In genomic region chr13:110881573-110881972, GRCm38 (mm10) we compare ENCODE assay signal across 19 mouse cellular contexts.
DNase-seq lines count a peak whose midpoint lies in the region; TF ChIP-seq lines count a peak whose summit lies in the region.
"Had no signal": no experiment of that assay in that cellular context is flagged by ENCODE, and none has a peak within 500 bp of the region (broad histone marks: within the 10 kb centered on the region; RNA-seq: fewer than 3 reads in every experiment).

No protein-coding gene starts in this region.

- intact Hi-C loops in left cerebral cortex, adult 2 months (cut with DNase I): loop anchor here (5.0 kb wide), 2 partner anchors 86 to 339 kb away; no protein-coding TSS in a partner anchor

- peak; percentile 39 for DNase-seq in gastrocnemius, adult 18-20 months (ENCODE audit: low spot score)
- DNase-seq in gastrocnemius, postnatal 25 days: no peak
- no peak for DNase-seq in left cerebral cortex, adult 2 months (ENCODE audit: extremely low spot score in 1 of 2, low spot score in 2 of 2)
- no peak for DNase-seq in left cerebral cortex, adult 18-20 months (ENCODE audit: low spot score in 2 of 2)
- no peak for DNase-seq in spleen, postnatal 36 days (ENCODE audit: low spot score in 2 of 2)
- no peak for DNase-seq in cerebellum, adult 9-10 months
- DNase-seq: adrenal gland, adult 8-10 months; adrenal gland, postnatal 14 days; adrenal gland, postnatal 36 days; cerebellum, adult 11-12 months; cerebellum, adult 2 months; cerebellum, adult 9-11 months; cerebellum, postnatal 25 days had no signal

- no peak for TF ChIP-seq POLR2A in embryonic fibroblast, embryonic 13.5 days (IDR thresholded peaks at IDR 0.05; ENCODE audit: low read depth, low read length)

- peaks cover 16% of the 10 kb centered on the region for H3K4me1 ChIP-seq in embryonic fibroblast, embryonic 13.5 days (ENCODE audit: control insufficient read depth, insufficient read depth, low read length)
- H3K4me1 ChIP-seq: embryonic facial prominence, embryonic 10.5 days; embryonic facial prominence, embryonic 12.5 days; forebrain, embryonic 10.5 days; forebrain, embryonic 12.5 days had no signal

- no peak overlapping the region for H3K4me3 ChIP-seq in left cerebral cortex, adult 2 months
- no peak overlapping the region for H3K4me3 ChIP-seq in embryonic fibroblast, embryonic 13.5 days (ENCODE audit: insufficient read depth, low read length)
- H3K4me3 ChIP-seq: embryonic facial prominence, embryonic 10.5 days; embryonic facial prominence, embryonic 12.5 days; erythroblast, embryonic 14.5 days; forebrain, embryonic 10.5 days; forebrain, embryonic 12.5 days had no signal

- no peak for TF ChIP-seq CTCF in left cerebral cortex, adult 2 months (IDR thresholded peaks at IDR 0.05)
- TF ChIP-seq CTCF in embryonic fibroblast, embryonic 13.5 days (IDR thresholded peaks at IDR 0.05; ENCODE audit: borderline replicate concordance, insufficient read depth, low read length): no peak

- peak overlapping the region; percentile 62 for H3K27ac ChIP-seq in left cerebral cortex, adult 2 months
- peak overlapping the region; percentile 69 for H3K27ac ChIP-seq in embryonic fibroblast, embryonic 13.5 days (ENCODE audit: insufficient read depth, low read length)
- H3K27ac ChIP-seq: embryonic facial prominence, embryonic 10.5 days; embryonic facial prominence, embryonic 12.5 days; forebrain, embryonic 10.5 days; forebrain, embryonic 12.5 days had no signal
